Mouse (Mus musculus): Measurements from ENCODE around the gene Barx2.

Gene Barx2

DNA sequence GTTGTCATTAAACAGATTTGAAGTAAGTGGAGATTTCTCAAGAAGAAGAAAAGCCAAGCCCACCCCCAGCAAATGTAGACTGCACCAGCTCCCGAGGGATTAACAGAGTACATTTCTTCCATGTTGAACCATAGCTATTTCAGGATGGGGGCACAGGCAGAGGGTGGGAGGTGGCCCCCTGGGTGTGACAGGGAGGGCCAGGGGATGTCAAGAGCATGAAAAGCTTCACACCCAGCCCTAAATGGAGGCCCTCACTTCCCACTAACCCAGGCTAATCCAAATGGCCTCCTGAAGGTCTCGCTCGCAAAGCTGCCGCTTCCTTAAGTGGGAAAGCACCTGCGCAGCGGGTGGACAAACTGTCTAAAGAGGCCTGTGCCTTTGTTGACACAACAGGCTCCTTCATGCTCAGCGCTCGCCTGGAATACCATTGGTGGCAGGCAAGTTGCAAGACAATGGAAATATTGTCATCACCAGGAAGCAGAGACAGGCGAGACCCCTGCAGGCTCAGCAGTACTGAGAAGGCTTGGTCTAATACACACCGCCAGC, 18.4 kb downstream of the Barx2 start:
- DNase-seq (ENCODE audit: low read depth in 1 of 2, low spot score in 2 of 2): no peak

DNA sequence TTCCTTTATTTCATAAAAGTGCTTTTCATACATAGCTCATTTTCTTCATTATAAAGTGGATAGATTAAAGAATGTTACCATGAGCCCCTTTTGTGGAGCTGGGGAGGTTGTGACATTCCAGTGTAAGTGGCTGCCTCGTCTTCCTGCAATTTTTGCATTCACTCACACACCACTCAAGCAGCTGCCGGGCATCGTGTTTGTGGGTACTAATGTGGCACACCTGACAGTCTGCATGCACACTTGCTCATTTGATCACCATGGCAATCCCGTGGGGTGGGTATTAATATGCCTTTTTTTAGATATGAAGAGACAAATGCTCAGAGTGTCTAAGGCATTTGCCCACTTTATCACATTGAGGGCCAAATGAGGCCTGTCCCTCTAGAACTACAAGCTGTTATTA, 24.9 kb downstream of the Barx2 start:
- no peak for DNase-seq (ENCODE audit: low read depth in 1 of 2, low spot score in 2 of 2)

DNA sequence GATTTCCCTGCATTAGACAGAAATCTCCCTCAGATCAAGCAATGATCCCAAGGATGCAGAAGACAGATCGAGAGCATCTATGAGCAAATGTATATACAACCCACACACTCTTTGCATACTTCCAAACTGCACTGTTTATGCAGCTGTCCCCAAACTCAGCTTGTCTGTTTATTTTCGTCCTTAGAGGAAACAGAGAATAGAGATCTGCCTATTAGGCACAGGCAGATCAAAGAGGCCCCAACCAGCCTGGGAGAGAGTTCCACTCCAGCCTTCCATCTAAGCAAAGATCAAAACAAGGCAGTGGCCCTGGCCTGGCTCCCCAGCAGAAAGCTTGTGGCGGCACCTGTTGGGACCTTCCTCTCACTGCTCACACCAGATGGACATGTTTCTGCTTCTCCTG, 27.0 kb downstream of the Barx2 start:
- DNase-seq (ENCODE audit: low read depth in 1 of 2, low spot score in 2 of 2): no peak

DNA sequence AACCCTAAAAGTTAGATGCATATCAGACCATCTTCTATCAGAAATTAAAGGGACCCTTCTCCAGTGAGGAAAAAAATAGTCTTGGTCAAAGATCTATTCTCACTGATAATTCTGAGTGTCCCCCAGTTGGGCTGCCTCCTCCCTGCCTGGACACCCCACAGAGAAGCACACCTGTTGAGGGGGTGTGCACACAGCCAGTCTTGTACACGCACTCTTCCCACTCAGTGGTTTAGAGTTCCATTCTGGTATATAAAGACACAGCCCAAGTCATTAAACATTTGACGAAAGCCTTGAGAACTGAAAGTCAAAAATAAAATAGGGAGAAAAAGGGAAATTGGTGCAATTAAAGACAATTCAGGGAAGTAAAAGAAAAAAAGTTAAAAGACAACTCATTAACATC, 30.9 kb downstream of the Barx2 start:
- no peak for DNase-seq (ENCODE audit: low read depth in 1 of 2, low spot score in 2 of 2)

DNA sequence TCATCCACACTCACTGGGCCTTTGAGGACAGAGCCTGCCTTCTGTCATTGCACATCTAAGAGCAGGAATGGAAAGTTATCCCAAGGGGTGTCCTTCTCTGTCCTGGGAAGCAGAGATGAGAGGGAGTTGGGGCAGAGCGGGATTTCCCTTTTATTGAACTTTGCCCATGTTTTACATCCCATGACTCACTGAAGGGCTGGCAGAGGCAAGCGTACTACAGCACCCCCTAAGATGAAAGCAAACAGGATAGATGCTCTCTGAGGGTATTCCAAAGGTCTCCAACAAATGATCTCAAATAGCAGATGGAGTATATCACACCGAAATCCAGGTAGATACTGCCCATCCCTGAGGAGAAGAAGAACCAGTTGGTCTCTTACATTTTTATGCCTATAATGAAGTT, 37.7 kb downstream of the Barx2 start:
- DNase-seq (ENCODE audit: low read depth in 1 of 2, low spot score in 2 of 2): no peak

DNA sequence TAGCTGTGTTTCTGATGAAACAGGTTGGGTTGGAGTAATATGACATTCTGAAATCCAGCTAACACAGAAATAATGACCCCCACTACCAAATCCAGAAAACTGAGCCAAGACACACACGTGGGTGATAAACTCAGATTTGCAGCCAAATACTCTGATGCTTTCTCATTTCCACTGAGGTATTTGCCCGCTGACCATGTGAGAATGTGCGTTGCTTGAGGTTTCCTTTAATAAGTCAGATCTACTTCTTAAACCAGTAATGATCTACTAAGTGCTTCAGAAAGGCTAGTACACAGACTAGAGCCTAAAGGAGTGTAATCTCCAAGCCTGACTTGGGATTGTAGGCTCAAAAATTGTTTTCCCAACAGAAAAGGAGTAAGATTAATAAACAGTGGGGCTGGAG, 39.0 kb downstream of the Barx2 start:
- no peak for DNase-seq (ENCODE audit: low read depth in 1 of 2, low spot score in 2 of 2)

DNA sequence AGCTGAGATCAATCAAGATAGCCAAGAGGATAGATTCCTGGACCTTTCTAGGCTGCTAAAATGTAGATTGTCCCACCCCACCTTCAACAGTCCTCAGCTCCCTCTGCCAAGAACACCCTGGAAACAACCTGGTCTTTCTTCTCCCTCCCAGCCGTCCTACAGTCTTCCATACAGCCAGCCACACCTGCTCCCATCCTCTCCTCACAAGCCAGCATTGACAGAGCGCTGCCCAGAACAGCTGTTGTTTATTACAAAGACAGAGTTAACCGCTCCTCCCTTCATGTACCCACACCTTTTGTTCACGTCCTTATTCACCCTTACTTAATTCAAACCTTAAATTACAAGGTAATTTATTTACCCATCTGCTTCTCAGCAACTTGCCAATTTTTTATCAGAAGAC, 41.9 kb downstream of the Barx2 start:
- no peak for DNase-seq (ENCODE audit: low read depth in 1 of 2, low spot score in 2 of 2)

DNA sequence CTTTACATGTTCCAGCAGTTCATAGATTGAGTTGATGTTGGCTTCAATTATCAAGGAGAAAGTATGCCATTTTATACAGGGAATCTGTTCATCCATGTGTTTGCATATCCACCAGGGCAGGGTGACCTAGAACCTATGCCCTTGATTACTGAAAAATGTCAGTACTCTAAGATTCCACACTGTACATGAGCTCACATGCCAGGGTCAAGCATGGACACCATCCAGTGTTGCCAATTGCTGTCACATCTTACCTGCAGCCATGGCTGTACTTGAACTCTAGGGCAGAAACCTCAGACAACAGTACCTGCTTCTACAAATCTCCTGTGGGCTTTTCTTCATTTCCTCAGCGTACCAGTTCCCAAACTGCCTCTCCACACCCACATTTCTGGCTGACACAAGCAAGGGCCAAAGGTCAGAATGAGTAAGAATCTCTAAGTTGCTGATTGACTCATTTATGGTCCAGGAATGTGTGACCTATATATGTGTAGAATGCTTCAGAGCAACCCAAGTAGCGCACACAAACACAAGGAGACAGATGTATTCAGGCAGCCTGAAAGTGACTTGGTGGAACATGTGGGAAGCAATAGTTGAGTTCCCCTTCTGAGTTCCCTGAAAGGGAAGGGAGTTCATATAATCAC, 44.3 kb downstream of the Barx2 start:
- DNase-seq (ENCODE audit: low read depth in 1 of 2, low spot score in 2 of 2): no peak

DNA sequence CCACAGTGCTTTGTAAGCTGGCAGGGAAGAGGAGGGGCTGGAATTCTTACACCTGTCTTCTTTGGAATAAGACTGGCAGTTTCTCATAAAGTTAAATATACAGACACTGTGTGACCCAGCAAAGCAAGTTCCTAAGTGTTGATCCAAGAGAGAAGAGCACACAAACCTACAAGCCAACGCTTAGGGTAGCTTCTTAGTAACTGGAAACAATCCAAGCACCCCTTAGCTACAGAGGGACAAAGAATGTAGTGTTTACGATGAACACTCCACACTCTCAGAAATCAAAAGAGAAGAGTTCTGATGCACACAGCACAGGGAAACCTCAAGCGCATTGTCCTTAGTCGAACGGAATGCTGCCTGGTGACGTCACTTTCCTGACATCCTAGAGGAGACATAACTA, 49.4 kb downstream of the Barx2 start:
- DNase-seq (ENCODE audit: low read depth in 1 of 2, low spot score in 2 of 2): no peak

DNA sequence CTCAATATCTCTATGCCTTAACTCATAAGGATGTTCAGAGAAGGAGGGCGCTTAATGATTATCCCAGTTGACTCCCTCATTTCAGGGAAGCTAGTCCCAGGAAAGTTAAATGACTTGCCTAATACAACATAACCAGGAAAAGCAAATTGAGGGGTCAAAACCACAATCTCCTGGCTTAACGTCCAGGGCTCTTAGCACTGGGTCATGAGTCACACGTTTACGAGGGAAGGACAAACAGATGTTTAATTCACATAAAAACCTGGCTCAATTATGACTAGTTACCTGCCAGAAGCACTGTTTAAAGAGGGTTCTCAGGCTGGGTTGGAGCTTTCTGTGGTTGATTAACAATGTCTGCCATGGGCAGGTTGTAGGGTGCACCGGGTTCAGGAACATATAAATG, 53.8 kb downstream of the Barx2 start:
- no peak for DNase-seq (ENCODE audit: low read depth in 1 of 2, low spot score in 2 of 2)

DNA sequence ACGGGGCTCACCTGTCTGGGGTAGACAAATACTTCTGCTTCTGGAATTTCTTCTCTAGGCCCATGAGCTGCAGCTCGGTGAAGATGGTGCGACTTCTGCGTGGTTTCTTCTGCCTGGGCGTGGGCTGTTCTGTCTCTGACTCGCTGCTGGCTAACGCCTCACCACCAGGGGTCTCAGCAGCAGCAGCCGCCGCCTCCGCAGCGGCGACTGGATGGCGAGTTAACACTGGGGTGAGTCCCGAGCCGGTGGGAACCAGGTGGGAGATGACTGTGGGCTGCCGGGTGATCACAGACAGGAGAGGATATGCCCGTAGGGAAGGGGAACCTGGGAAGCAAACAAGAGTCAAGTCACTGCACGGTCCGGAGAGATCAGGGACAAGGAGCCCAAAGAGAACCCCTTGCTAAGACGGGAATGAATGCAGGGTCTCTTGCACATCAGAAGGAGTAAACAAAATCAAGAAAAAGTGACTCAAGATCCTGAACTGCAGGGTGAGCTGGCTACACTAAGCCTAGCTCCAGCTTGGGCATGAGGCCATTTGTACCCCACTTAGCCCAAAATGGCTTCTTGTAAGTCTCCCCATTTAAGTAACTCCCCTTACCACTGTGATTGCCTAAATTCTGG, 54.4 kb downstream of the Barx2 start:
- no peak for DNase-seq (ENCODE audit: low read depth in 1 of 2, low spot score in 2 of 2)

DNA sequence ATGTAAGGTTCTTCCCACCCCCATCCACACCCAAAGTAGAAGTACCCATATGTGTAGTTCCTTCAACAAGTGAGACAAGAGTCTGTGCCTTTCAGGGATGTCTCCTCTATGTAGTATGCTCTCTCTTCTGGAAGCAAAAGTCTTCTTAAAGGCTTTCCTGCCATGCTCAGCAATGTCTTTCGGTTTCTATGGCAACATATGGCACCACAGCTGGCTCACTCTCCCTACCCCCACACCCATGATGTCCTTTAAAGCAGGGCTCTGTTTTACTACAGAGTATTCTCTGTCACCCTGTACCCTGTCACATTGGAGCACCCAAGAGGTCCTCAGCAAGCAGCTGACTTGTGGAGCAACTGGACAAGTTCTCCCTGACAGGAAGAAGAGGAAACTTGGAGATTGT, 55.8 kb downstream of the Barx2 start:
- no peak for DNase-seq (ENCODE audit: low read depth in 1 of 2, low spot score in 2 of 2)

DNA sequence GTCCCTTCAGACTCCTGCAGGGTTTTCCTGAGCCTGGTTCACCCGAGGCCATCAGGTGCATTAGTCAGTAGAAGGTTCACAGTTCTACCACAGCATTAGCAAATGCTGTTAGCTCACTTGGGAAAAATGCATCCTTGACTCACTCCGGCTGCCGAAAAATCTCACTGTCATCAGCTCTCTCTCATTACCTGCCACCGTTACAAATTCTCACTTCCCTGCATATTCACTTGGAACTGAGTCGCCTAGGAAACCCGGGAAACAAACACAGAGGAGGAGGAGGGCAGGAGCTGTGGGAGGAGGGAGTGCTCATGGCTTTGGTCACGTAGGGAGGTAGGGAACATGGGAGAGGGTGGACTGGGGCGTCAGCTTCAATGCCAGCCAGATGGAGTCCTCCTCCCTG, 56.8 kb downstream of the Barx2 start:
- DNase-seq (ENCODE audit: low read depth in 1 of 2, low spot score in 2 of 2): no peak

DNA sequence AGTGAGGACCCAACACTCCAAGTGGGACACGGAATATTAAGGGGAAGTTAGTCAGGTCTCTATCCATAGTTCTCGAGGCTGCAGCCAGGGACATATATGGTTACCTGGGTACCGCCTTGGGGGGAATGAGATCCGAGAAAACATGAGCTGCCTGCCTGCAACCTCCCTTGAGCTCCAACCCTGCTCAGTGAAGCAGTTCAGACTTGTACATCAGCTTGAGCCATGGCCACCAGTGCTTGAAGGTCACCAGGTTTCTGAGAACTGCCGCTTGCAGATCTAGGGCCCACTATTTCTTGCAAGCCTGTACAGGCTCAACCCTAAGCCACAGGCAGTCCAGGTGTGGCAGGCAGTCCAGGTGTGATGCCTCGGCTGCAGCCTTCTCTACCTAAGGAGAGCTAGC, 57.6 kb downstream of the Barx2 start:
- no peak for DNase-seq (ENCODE audit: low read depth in 1 of 2, low spot score in 2 of 2)

DNA sequence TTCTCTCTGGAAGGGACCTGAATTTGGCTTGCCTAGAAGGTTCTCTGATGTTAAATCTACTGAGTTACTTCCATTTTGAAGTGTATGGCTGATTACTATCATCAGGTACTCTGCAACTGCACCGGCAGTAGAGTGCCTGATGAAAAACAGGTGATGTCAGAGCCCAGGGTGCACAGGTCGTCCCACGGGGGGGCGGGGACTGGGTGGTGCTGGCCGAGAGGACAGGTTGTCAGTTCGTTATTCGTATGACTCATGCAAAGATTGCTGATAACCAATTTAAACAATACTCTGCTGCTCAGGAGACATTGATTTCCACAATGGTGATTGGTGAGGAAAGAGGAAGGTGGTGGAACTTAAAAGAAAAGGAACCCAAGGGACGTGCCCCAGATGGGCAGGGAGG, 61.6 kb downstream of the Barx2 start:
- DNase-seq (ENCODE audit: low read depth in 1 of 2, low spot score in 2 of 2): no peak

DNA sequence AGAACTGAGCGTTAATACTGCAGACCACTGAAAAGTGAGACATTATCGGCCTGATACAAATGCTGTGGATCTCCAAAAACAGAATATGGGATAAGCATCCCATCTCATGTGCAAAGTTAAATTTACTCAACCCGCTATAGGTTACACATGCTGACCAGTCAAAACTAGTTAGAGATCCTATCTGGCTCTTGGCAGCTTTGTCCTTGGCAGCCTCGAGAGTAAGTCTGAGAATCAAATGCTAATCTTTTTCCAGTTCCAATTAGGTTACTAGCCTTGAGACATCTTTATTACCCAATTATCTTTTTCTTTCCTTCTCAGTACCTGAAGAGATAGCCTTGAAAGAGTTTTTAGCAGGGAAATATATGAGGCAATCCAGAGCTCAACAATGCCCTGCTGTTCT, 62.6 kb downstream of the Barx2 start:
- DNase-seq (ENCODE audit: low read depth in 1 of 2, low spot score in 2 of 2): no peak

DNA sequence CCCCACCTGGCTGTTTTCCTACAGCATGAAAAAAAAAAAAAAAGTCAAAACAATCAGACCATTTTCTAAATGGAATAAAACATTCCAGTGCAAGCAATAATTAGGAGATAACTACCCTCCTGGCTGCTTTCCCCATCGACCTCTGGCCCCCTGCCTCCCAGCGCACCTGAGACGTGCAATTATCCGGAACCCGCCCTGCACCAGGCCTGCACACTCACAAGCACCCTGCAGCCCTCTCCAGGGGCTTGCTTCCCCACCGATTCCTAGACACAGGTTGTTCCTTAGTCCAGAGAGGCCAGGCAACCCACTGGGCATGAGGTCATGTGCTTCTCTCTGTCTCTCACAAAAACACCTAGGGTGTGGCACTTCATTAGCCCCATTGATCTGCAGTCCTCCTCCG, 63.9 kb downstream of the Barx2 start:
- no peak for DNase-seq (ENCODE audit: low read depth in 1 of 2, low spot score in 2 of 2)

DNA sequence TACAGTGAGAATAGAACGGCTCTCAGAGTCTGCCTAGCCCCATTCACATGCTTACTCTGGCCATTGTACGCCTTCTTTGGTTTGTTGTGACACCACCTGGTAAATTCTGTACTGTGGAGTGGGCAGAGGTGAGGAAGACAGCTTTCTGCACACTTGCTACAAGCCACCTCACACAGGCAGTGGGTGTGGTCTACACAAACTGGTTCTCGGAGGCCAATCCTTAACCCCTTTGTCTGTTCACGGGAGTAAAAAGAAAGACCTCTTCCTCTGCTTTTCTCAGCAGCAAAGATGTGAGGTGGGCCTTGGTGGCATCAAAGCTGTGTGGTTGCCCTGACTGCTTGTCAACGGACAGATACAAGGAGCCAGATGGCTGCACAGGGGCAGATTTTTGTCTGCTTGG, 68.6 kb downstream of the Barx2 start:
- no peak for DNase-seq (ENCODE audit: low read depth in 1 of 2, low spot score in 2 of 2)

DNA sequence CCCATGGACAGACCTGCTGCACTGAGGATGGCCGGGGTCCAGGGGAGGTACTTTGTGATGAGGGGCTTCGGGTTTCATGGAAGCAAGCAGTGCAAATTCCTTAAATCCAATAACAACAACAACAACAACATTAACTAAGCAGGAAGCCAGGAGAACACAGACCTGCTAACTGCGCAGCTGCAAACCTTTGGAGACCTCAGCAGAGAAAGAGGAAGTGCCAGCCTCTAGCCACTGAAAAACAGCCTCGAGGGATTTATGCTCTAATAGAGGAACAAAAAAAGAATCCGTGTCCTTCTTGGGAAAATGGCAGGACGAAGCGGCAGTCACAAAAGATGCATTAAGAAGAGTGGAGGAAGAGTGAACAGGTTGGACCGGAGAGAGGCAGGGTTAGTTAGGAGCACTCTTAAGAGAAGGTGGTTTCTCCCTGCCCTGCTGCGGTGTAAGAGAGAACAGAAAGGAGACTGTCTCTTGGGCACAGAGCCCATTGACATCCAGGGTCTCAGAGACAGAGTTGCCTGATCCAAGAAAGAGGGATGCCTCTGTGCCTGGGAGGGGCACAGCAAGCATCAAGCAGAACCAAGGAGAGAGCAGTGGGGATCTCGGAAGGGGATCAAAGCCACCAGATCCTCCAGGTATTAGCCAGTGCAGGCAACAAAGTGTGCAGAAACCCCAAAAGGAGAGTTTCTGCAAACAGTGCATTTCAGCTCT, 72.0 kb downstream of the Barx2 start:
- no peak for DNase-seq (ENCODE audit: low read depth in 1 of 2, low spot score in 2 of 2)

DNA sequence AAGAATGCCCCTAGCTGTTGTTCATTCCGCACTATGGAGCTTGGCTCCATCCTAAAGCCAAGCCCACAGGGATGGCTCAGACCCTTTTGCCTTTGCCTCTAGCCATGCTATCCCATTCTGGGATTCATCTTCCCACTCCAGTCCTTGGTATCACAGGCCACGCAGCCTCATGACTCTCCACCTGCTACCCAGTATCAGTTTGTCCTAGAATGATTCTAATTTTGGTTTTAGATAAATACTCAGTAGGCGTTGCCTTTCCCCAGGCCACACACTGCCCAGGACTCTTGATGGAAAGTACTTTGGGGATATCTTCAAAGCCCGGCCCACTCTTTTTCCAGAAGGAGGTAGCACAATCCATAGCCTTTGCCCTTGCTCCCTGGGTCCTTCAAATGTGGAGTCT, 72.7 kb downstream of the Barx2 start:
- no peak for DNase-seq (ENCODE audit: low read depth in 1 of 2, low spot score in 2 of 2)

DNA sequence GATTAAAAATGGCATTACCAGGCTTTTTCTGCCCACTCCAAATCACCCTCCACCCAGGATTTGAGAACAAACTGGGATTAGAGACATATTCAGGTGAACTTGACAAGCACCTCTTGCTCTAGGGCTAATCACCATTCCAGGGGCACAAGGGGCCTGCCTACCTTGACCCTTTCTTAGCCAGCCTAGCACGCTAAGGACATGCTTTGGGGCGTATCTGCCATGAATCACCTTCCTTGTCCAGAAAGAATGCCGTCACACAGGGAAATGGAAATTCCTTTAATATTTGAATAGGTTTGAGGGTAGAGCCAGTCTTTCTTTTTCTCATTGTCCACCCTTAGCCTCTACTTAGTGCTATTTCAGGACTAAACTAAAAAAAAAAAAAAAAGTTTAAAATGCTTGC, 73.2 kb downstream of the Barx2 start:
- DNase-seq (ENCODE audit: low read depth in 1 of 2, low spot score in 2 of 2): no peak
